Mouse (Mus musculus) gastrocnemius, postnatal 10 days (tissue): ENCODE measurements around the gene Trappc12. TPM values are rescaled to one million over a fixed set of nuclear protein-coding genes. Genes with fewer than 3 reads are reported as not detected.
"Not testable (repeated sequence)": the region's sequence is repeated elsewhere in the genome, so short reads cannot be mapped to it uniquely, and the experiment has no call there.

Experiments
- DNase-seq: peaks from one replicate; pipeline ENCODE4 v3.0.0; 2021; ENCODE audit warnings: mixed read lengths
- total RNA-seq, 2 experiments: library from RNA; stranded (reverse); gene quantifications; 2 replicates each; pipeline ENCODE4 v1.2.3; 2021

The Trappc12 gene
- total RNA-seq, 2 experiments from 2014 or later: 15.0 to 18.4 TPM

- DNase-seq: not testable (repeated sequence)
These were observed 16.6 kb downstream of the Trappc12 start for GRCm38 (mm10) chr12:28733520-28734245.

DNA sequence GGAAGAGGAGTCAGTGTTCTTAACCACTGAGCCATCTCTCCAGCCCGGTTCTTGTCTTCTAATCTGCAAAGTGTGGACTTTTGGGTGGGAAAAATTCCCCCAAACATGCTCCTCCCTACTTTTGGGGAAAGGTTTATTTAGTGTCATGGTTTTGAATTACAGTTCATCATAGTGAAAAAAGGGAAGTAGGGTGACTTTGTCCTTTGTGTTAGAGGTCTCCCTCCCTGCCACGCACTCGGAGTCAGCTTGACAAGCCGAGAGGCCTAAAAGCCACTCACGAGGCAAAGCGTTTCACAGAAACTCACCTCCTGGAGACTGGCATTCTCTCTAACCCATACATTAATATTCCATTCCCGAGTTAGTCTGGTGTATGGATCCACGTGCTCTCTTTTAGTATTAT, 17.6 kb downstream of the Trappc12 start:
- no peak for DNase-seq

DNA sequence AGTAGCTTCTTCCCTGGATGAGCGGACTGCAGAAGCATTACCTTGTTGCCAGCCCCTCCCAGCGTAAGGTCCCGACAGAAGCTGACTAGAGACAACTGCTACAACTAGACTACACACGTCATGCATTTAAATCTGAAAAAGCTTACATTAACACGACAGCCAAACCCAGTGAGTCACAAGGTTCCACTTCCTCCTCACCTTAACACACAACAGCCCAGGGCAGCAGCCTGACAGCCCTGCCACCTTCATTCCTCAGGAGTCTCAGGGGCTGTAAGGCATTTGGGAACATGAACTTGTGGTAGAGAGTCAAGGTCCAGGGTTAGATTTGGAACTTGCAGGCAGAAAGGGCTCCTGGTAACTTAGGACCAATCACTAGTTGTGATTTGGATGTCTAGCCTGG, 23.2 kb downstream of the Trappc12 start:
- DNase-seq: no peak

GRCm38 (mm10) chr12:28726204-28726603, 24.1 kb downstream of the Trappc12 start:
- DNase-seq: no peak

GRCm38 (mm10) chr12:28724366-28724765, 25.9 kb downstream of the Trappc12 start:
- DNase-seq: no peak

DNA sequence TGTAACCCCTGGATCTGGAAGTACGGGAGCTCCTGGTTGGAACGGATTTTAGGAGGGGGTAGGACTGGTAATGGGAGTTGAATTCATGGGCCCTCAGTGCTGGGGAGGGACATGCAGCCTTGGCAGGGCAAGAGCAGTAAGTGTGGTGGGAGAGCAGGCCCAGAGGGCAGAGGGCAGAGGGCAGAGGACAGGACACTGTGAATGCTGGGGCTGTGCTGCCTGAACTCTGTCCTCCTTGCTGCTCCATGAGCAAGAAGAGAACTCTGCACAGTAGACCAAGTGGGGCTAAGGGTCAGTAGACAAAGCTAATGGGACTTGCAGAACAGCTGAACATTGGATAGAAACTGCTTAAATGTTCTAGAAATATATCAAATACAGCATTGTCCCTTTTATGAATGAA, 32.2 kb downstream of the Trappc12 start:
- DNase-seq: no peak

- no peak for DNase-seq
These were observed 33.2 kb downstream of the Trappc12 start for GRCm38 (mm10) chr12:28717066-28717465.

DNA sequence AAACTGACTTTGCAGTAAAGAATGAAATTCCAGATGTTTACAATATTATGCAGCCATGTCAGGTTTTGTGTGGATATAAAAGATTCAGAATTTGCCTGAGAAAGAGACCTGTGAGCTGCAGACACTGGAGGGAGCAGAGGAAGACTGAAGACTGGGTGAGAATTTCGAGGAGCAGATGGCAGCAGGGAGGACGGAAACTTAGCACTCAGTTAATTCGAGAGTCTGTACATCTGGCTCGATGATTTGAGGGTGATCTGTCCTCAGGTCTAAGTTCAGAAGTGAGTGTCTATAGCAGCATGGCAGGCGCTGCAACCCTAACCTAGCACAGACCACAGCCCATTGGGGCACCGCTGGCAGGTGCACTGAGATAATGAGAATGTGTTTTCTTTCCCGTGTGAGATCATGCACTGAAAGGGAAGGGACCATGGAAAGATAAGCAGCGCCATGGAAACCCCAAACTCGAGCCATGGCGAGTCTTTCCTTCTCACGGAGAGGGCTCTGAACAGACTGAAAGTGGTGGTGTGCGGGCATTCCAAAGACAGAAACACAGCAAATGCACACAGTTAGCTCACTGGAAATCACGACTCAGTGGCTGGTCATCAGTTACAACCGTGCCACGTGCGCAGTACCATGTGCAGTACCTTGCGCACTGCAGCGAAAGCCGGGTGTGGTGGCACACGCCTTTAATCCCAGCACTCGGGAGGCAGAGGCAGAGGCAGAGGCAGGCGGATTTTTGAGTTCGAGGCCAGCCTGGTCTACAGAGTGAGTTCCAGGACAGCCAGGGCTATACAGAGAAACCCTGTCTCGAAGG, 35.2 kb downstream of the Trappc12 start:
- DNase-seq: no peak

DNA sequence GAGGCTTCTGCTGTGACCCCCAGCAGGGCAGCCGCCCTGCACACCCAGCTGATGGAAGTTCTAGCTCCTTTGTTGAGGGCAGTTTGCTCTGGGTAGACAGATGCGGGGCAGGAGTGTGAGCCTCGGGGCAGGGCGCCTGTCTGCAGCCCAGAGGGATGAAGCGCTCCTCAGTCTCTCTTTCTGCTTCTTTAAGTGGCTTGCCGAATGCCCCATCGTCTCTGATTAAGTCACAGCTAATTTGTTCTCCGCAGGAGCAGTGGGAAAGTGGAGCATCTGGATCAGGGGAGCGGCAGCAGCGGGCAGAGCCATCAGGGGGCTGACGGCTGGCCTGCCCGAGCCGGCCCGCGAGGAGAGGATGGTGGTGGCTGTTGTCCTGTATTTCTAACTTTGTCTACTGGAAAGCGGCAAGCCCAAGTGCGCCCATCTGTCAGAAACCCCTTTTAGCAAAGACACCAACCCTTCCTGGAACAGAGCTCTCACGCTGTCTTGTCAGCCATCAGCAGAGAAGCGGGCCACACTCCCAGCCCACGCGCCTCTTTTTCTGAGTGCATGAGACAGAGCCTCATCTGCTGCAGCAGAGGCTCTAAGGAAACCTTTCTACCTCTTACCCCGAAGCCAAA, 39.6 kb downstream of the Trappc12 start:
- no peak for DNase-seq

DNA sequence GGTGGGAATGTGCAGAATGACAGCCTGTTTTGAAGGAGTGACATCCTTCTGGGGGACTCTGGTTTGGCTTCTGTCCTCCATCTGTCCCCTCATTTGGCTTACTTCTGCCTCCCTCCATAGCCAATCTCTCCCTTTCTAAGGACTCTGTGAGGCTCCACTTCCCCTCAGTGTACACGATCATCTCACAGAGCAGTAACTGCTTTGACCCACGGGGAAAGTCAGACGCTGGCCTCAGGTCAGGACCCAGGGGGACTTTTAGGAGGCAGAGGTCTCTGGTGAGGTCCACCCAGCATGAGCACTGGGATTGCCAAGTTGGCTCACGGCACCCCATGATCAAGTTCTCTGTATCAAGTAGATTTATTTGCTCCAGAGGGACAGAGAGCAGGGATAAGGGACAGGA, 42.1 kb downstream of the Trappc12 start:
- DNase-seq: no peak

GRCm38 (mm10) chr12:28705204-28705603, 45.1 kb downstream of the Trappc12 start:
- DNase-seq: no peak

GRCm38 (mm10) chr12:28704381-28704780, 45.9 kb downstream of the Trappc12 start:
- no peak for DNase-seq

- DNase-seq: no peak
These were observed 49.0 kb downstream of the Trappc12 start for GRCm38 (mm10) chr12:28701302-28701701.

GRCm38 (mm10) chr12:28700561-28701025, 49.7 kb downstream of the Trappc12 start:
- peak; percentile 79 for DNase-seq

- no peak for DNase-seq
These were observed 50.2 kb downstream of the Trappc12 start for GRCm38 (mm10) chr12:28700101-28700511.

- peak; percentile 70 for DNase-seq
These were observed 50.6 kb downstream of the Trappc12 start for GRCm38 (mm10) chr12:28699656-28700055.

GRCm38 (mm10) chr12:28699086-28699485, 51.2 kb downstream of the Trappc12 start:
- DNase-seq: no peak

DNA sequence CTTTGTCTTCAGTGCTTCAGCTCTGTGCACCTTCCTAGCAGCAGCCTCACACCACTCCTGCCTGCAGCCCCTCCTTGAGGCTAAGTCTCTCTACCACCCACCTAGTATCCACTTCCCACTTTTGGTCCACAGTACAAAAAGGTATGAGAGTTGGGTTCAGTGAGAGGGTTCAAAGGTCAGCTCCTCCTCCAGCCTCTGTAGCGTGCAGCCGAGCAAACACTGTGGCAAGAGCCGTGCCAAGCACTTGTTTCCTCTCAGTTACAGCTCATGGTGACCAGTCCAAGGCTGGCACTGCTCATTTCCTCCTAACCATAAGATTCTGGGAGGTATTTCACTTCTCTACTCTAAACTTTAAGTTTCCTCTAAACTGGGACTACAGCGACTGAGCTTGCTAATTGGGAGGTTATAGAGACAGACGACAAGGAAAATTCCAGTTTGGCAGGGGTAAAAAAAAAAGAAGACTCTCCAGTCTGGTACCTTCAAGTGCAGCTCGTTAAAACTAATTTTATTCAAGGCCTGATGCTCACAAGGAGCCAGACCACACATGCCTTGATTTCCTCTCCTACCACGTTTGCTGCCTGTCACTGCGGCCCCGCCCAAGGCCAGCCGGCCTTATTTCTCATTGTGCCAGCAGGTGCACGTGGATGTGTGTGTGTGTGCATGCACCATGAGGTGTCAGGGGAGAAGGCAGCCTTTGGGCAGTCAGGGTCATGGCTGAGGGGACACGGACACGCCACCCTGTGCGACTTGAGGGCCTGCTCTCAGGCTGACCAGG, 52.3 kb downstream of the Trappc12 start:
- no peak for DNase-seq

DNA sequence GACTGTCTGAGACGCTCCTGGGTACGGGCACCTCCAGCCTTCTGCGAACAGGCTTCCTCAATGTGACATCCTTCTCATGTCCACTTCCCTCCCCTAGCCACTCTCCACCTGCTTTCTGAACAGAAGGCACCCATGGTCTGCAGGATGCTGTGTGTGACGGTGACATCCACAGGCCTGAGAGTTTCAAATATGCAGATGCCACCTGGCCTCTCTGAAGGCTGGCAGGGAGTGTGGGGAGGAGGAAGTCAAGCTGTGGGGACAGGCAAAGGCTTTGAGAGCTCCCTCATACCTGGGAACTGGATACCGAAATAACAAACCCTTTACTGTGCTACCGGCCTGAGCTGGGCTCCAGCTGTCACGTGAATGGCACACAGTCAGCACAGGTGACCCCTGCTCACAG, 55.5 kb downstream of the Trappc12 start:
- no peak for DNase-seq

GRCm38 (mm10) chr12:28694231-28694630, 56.0 kb downstream of the Trappc12 start:
- DNase-seq: no peak

GRCm38 (mm10) chr12:28693738-28694137, 56.5 kb downstream of the Trappc12 start:
- no peak for DNase-seq

- DNase-seq: no peak
These were observed 59.5 kb downstream of the Trappc12 start for GRCm38 (mm10) chr12:28690730-28691129.
